Mouse (Mus musculus): ENCODE data around the gene Efl1. TPM values are rescaled to one million over a fixed set of nuclear protein-coding genes. Genes with fewer than 3 reads are reported as not detected.

Efl1 gene
- total and polyA plus RNA-seq, 2 experiments from 2014 or later = 14.1 to 20.6 TPM

GRCm38 (mm10) chr7:82697668-82698067 is 49.3 kb downstream of the Efl1 start:
- no peak overlapping the region for H3K4me2 ChIP-seq (ENCODE audit: low read depth, low read length)
- H3K27ac ChIP-seq = no peak overlapping the region
- no peaks in the 10 kb centered on the region for H3K27me3 ChIP-seq (ENCODE audit: insufficient read depth, low read length)
- no peak overlapping the region for H3K4me3 ChIP-seq (ENCODE audit: low read length)
- H3K9me3 ChIP-seq (ENCODE audit: low read length) = no peaks in the 10 kb centered on the region
- no peak overlapping the region for H3K9ac ChIP-seq (replicated peaks; ENCODE audit: low read length)
- 76% methylated on average over 8 of the region's 8 CpGs for WGBS
- H3K36me3 ChIP-seq (ENCODE audit: insufficient read depth, low read length) = peaks cover 16% of the 10 kb centered on the region
- ATAC-seq = no peak
- no peak for DNase-seq (ENCODE audit: low spot score)
- TF ChIP-seq CTCF (IDR thresholded peaks at IDR 0.05; ENCODE audit: low read depth) = peak; percentile 36
- H3K4me1 ChIP-seq (ENCODE audit: insufficient read depth, low read length) = no peaks in the 10 kb centered on the region

GRCm38 (mm10) chr7:82698968-82699367 is 50.6 kb downstream of the Efl1 start:
- Histone ChIP-seq H3K27me3 (ENCODE audit: insufficient read depth, low read length) (no peaks in the 10 kb centered on the region), H3K27ac (no peak overlapping the region), H3K9me3 (ENCODE audit: low read length) (no peaks in the 10 kb centered on the region), H3K4me2 (ENCODE audit: low read depth, low read length) (no peak overlapping the region), H3K9ac (replicated peaks; ENCODE audit: low read length) (no peak overlapping the region), H3K4me1 (ENCODE audit: insufficient read depth, low read length) (no peaks in the 10 kb centered on the region), H3K4me3 (ENCODE audit: low read length) (no peak overlapping the region), H3K36me3 (ENCODE audit: insufficient read depth, low read length) (peaks cover 5% of the 10 kb centered on the region)
- ATAC-seq (no peak), DNase-seq (ENCODE audit: low spot score) (no peak)
- TF ChIP-seq CTCF (IDR thresholded peaks at IDR 0.05; ENCODE audit: low read depth) = no peak
- 95% methylated on average over 3 of the region's 3 CpGs for WGBS

GRCm38 (mm10) chr7:82702384-82703343 is 54.2 kb downstream of the Efl1 start:
- Histone ChIP-seq H3K9ac (replicated peaks; ENCODE audit: low read length) (no peak overlapping the region), H3K9me3 (ENCODE audit: low read length) (no peaks in the 10 kb centered on the region), H3K27me3 (ENCODE audit: insufficient read depth, low read length) (no peaks in the 10 kb centered on the region), H3K4me2 (ENCODE audit: low read depth, low read length) (no peak overlapping the region), H3K4me1 (ENCODE audit: insufficient read depth, low read length) (no peaks in the 10 kb centered on the region), H3K27ac (no peak overlapping the region), H3K4me3 (ENCODE audit: low read length) (no peak overlapping the region), H3K36me3 (ENCODE audit: insufficient read depth, low read length) (peaks cover 5% of the 10 kb centered on the region)
- DNase-seq (ENCODE audit: low spot score) (no peak), ATAC-seq (no peak)
- WGBS = 69% methylated on average over 5 of the region's 5 CpGs
- no peak for TF ChIP-seq CTCF (IDR thresholded peaks at IDR 0.05; ENCODE audit: low read depth)

GRCm38 (mm10) chr7:82709172-82709571 is 60.8 kb downstream of the Efl1 start:
- no peak overlapping the region for H3K27ac ChIP-seq
- H3K9me3 ChIP-seq (ENCODE audit: low read length) = no peaks in the 10 kb centered on the region
- no peak overlapping the region for H3K4me3 ChIP-seq (ENCODE audit: low read length)
- ATAC-seq (no peak), DNase-seq (ENCODE audit: low spot score) (no peak)
- no peak overlapping the region for H3K4me2 ChIP-seq (ENCODE audit: low read depth, low read length)
- H3K36me3 ChIP-seq (ENCODE audit: insufficient read depth, low read length) = no peaks in the 10 kb centered on the region
- no peaks in the 10 kb centered on the region for H3K4me1 ChIP-seq (ENCODE audit: insufficient read depth, low read length)
- no peaks in the 10 kb centered on the region for H3K27me3 ChIP-seq (ENCODE audit: insufficient read depth, low read length)
- no peak overlapping the region for H3K9ac ChIP-seq (replicated peaks; ENCODE audit: low read length)
- 99% methylated on average over 4 of the region's 4 CpGs for WGBS
- TF ChIP-seq CTCF (IDR thresholded peaks at IDR 0.05; ENCODE audit: low read depth) = no peak

GRCm38 (mm10) chr7:82715210-82715911 is 66.9 kb downstream of the Efl1 start:
- DNase-seq (ENCODE audit: low spot score) (peak; percentile 92), ATAC-seq (peak; percentile 88)
- no peak overlapping the region for H3K9ac ChIP-seq (replicated peaks; ENCODE audit: low read length)
- no peaks in the 10 kb centered on the region for H3K9me3 ChIP-seq (ENCODE audit: low read length)
- TF ChIP-seq CTCF (IDR thresholded peaks at IDR 0.05; ENCODE audit: low read depth) = peak; percentile 80
- H3K4me2 ChIP-seq (ENCODE audit: low read depth, low read length) = no peak overlapping the region
- no peaks in the 10 kb centered on the region; the same call in 1 of the 2 replicates for H3K4me1 ChIP-seq (ENCODE audit: insufficient read depth, low read length)
- no peaks in the 10 kb centered on the region for H3K36me3 ChIP-seq (ENCODE audit: insufficient read depth, low read length)
- H3K27me3 ChIP-seq (ENCODE audit: insufficient read depth, low read length) = no peaks in the 10 kb centered on the region
- 37% methylated on average over 7 of the region's 7 CpGs for WGBS
- H3K27ac ChIP-seq = no peak overlapping the region
- no peak overlapping the region for H3K4me3 ChIP-seq (ENCODE audit: low read length)

GRCm38 (mm10) chr7:82715912-82716601 is 67.6 kb downstream of the Efl1 start:
- H3K4me2 ChIP-seq (ENCODE audit: low read depth, low read length) = no peak overlapping the region
- no peak overlapping the region for H3K4me3 ChIP-seq (ENCODE audit: low read length)
- no peaks in the 10 kb centered on the region for H3K9me3 ChIP-seq (ENCODE audit: low read length)
- no peaks in the 10 kb centered on the region for H3K27me3 ChIP-seq (ENCODE audit: insufficient read depth, low read length)
- peak overlapping the region; percentile 56; the same call in 1 of the 2 replicates for H3K27ac ChIP-seq
- WGBS = 34% methylated on average over 8 of the region's 8 CpGs
- peak; percentile 13 for DNase-seq (ENCODE audit: low spot score)
- no peaks in the 10 kb centered on the region; the same call in 1 of the 2 replicates for H3K4me1 ChIP-seq (ENCODE audit: insufficient read depth, low read length)
- TF ChIP-seq CTCF (IDR thresholded peaks at IDR 0.05; ENCODE audit: low read depth) = no peak
- H3K9ac ChIP-seq (replicated peaks; ENCODE audit: low read length) = 0 out of 2 replicates have a peak overlapping the region, but pooled peaks have one; percentile 25
- ATAC-seq = no peak
- H3K36me3 ChIP-seq (ENCODE audit: insufficient read depth, low read length) = no peaks in the 10 kb centered on the region

All from hindbrain, postnatal 0 days (tissue).